Mouse (Mus musculus) ES-CJ7 (cell line): Measurements from ENCODE around the gene Alkbh4.

Source experiments
- DNase-seq: peaks from one replicate; pipeline ENCODE4 v3.0.0; 2011; ENCODE audit warnings: low read depth, low spot score

Alkbh4 gene

DNA sequence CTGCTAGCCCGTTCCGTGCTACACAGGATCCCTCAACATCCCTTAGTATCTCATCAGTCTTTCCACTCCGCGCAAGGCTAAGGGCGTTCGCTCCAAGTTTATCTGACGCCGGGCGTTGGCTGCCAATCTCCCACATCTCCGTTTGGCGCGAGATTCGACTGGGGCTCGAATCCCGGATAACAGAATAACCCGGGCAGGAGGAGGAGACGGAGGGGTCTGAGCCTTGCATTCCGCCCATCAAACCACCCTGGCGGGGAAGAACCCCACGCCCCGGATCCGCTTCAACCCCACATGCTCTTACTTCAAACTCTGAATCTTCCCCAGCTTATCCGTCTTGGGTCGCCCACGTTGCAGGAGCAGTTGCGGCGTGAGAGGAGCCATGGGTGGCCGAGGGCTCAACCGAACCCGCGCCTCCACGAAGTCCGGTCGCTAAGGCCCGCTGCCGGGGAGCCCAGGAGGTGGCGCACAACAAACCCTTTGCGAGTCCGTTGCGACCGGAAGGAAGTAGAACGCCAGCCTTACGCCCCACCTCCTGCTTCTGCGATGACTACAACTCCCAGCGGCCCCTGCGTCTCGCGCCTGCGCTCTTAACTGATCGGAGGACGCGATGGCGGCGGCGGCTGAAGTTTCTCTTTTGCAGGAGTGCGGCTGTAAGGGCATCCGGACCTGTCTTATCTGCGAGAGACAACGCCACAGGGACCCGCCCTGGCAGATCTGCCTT is at the start of gene Alkbh4, which contains the start of gene Lrwd1:
TSS of gene Alkbh4 (plus strand) at position 576 of the 721 bp plus-strand sequence.
TSS of gene Lrwd1 (minus strand) at position 504 of the 721 bp plus-strand sequence.
- peak; percentile 98 for DNase-seq

DNA sequence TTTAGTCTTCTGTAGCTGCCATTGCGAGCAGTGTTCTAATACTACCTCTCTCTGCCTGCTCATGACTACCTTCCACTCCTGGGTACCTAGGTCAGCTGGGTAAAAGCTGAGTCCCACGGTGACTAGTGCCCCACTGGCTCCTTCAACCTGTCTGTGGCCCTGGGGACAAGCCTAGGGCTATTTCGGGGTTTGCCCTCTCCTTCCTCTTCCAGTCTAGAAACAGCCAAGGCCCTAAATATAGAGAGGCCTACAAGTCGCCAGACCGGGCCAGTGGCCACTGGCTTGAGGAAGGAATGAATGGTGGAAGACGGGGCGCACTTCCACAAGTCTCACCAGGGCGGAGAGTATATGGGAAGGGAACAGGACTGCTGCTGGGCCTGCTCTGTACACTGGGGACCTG is 49.7 kb upstream of the Alkbh4 start:
- DNase-seq = no peak

DNA sequence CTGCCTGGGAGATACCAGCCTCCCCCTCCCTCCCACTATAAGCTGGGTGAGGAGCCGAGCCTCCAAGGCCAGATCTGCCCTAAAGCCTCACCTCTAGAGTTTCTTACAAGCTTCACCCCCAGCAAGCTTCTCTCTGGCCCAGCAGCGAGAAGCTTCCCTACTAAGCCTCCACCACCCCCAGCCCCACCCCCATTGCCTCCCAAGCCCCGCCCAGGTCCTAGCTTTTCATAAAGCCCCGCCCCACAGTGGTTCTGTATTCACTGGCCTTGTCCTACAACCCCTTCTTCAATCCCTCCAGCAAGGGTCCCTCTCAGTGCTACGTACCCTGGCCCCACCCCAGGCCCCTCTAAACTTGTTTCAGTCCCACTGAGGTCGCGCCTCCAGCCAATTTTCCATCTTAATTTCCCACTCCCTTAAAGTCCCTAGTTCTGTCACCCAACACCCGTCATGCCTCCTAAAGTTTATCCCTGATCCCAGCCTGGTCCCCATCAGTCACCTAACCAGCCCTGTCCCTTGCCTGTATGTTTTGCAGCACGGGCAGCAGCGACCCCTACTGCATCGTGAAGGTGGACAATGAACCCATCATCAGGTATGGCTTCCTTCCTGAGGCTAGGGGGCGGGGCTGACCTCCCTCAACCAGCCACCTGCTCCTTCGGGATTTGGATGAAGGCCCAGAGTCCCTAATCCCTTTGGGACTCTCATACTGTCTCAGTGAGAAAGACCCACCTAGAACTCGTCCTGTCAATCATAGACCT is 46.9 kb upstream of the Alkbh4 start:
- DNase-seq = peak; percentile 61

DNA sequence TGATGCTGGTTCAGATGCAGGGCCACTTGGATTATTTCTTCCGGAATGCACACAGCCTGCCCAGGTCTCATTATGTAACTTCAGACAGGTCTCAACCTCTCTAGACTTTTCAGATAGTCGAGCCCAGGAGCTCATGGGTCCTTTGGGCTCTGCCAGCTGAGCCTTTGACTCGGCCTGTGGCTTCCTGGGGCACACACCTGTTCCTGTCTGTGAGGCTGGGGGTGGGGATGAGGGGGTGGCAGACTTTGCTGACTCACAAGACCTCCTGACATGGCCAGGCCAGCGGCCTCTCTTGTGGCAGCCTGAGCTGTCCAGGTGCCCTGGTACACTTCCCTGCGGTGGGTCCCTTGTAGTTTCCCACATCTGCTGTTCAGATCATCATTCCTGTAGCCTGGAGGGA is 44.0 kb upstream of the Alkbh4 start:
- no peak for DNase-seq

DNA sequence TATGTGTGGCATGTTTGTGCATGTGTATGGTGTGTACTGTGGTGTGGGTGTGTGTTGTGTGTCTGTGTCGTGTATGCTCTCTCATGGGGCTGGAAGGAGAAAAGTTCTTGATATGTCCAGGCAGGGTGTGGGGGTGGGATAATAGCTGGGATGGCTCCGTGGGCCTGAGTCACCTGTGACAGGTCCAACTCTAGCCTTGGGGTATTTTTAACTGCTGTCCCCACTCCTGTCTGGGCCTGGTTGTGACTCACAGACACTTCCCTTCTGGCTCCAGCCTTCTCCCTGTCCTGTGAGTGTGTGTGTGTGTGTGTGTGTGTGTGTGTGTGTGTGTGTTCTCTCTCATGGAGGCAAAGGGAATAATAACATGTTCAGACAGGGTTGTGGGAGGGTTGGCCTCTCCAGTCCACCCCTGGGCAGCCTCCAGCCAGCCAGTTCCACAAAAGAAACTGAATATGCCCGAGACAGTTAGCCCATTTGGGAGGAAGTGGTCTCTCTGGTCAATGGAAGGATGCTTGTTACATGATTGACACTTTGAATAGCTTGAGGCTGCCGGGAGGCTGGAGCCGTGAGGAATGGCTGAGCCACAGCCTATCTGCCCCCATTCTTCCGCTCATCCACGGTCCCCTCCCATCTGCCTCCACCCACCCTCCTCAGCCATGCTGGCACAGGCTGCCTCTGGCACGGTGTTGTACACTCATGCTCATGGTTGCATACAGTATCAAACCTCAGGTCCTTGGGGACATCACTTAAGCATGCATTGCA is 41.5 kb upstream of the Alkbh4 start:
- no peak for DNase-seq

DNA sequence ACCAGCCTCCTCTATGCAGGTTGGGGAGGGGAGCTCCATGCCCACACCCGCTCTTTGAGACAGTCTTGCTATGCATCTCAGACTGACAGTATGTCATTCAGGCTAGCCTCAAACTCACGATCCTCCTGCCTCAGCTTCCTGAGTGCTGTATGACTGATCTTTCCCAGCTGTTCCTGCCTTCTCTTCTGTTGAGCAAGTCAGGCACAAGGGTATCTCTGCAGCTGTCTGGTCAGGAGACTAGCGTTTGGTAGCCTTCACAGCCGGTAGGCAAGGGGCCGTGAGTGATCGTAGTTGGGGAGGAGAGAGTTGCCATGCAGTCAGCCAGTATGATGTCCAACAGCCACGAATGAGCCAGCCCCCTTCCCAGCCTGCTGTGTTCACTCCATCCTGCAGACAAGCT is 40.9 kb upstream of the Alkbh4 start:
- DNase-seq = no peak

DNA sequence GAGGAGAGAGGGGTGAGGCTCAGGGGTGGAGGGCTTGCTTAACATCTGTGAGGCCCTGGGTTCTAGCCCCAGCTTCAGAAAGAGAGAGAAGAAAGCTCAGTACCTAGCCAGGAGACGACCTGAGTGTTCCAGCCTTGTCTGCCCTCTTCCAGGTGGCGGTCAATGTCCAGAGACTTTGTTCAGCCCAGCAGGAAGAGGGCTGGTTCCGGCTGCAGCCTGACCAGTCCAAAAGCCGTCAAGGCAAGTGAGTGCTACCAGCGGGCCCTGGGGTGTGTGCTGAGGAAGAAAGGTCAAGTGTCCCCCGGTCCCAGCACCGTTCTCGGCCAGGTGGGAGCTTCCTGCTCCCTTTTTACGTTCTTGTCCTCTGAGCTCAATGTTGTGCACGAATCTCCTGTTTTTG is 37.4 kb upstream of the Alkbh4 start:
- no peak for DNase-seq

DNA sequence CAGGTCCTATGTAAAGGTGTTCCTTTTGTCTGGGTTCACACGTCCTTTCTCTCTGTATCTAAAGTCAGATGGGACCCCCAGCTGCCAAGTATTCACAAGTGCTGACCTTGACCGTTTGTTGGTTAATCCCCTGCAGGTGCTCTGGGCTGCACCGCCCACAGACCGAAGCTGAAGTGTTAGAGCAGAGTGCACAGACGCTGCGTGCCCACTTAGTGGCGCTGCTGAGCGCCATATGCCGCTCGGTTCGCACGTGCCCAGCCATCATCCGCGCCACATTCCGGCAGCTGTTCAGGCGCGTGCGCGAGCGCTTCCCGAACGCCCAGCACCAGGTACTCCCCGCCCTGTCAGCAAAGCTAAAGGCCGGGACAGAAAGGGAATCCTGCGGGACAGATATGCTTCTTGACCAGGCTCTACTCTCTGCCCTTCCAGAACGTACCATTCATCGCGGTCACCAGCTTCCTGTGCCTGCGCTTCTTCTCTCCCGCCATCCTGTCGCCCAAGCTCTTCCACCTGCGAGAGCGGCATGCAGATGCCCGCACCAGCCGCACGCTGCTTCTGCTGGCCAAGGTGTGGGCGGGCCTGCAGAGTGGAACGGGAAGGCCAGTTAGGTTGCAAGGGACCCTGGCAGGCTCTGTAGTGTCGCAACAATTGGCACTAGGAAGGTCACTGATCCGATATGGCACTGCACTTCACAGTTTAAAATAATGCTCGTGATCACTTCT is 33.7 kb upstream of the Alkbh4 start:
- DNase-seq = peak; percentile 98

DNA sequence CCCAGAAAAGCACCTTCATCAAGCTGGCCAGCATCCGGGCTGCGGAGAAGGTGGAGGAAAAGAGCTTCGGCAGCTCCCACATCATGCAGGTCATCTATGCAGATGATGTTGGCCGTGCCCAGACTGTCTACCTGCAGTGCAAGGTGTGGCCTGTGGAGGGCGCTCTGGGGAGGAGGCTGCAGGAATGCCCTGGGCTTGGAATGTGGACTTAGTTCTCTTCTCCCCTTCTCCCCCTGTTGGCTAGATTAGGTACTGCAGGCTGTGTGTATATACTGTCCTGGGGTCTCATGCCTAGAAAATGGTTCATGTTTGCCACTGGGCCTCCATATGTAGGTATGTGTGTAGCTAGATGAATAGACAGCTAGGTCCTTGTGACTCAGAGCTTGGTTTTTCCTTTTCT is 31.4 kb upstream of the Alkbh4 start:
- DNase-seq = peak; percentile 93

DNA sequence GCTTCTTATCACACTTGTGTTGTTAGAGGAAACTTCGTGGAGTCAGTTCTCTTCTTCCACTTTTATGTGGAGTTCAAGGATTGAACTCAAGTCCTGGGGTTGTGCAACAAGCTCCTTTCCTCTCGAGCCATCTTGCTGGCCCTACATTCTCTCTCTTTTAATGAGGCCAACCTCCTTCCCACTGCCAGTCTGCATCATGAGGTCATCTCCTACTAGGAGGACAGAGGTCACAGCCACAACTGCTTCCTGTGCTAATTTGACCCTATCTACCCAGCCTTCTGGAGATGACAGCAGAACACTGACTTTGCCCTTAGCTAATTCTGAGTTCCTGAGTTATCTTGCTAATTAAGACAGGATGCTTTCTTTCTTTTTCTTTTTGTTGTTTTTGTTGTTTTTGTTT is 27.5 kb upstream of the Alkbh4 start:
- DNase-seq = no peak

DNA sequence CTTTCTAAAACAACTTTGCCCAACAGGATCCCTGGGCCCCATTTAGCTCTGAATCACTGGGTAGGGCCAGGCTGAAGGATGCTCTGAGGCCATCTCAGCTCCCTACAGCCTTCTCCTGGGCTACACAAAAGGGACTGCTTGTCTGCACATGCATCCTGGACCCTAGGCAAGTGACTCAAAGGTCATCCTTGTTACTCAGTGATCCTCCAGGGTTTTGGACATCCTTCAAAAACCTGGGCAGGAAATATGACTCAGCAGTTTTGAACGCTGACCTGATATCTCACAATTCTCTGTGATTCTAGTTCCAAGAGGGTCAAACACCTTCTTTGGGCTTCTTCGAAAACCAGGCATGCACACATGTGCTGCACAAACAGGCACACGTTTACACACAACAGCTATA is 26.9 kb upstream of the Alkbh4 start:
- no peak for DNase-seq

DNA sequence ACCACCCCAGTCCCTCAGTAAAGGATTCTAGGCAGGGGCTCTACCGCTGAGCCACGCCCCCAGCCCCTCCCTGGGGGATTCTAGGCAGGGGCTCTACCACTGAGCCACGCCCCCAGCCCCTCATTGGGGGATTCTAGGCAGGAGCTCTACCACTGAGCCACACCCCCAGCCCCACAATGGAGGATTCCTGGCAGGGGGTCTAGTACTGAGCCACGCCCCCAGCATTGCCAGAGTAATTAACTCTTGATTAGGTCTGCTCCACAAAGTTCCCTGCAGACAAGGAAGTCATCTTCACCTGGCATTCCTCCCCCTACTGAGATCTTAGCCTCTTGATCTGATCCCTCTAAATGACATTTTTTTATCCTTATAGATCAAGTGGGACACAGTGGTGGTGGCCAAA is 22.4 kb upstream of the Alkbh4 start:
- DNase-seq = peak; percentile 81

DNA sequence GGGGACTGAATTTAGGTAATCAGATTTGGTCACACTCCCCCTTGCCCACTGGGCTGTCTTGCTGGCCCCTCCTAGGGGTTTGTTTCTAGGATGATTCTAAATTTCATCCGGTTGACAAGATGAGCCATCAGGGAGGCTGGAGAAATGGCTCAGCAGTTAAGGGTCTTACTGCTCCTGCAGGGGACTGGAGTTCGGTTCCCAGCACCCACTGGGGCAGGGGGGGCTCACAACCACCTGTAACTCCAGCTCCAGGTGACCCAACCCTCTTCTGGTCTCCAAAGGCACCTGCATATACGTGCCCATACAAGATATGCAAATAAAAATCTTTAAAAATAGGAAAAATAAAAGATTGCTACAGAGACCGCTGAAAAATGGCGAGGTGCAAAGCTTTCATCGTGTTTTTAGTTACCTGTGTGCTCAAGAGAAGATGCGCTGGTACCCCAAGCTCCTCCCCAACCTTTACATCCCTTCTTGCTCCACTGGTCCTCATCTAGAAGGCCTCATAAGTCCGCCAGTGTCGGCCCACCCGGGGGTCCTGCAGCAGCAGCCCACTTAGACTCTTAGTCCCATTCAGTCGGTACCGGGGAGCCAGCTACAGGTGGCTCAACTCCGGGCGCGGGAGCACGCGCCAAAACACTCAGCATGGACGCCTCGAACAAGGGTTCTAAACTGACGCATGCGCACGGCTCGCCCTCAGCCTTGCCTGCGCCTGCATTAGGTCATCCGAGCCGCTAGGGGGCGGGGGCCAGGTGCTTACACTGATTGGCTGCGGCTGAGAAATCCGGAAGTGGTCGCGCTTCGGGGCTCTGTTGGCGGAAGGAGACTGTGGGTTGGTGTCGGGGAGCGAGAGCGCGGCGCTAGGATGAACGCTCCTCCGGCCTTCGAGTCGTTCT is 19.8 kb upstream of the Alkbh4 start, which contains the start of gene Polr2j:
TSS of gene Polr2j (plus strand) at position 741 of the 893 bp plus-strand sequence.
- peak; percentile 97 for DNase-seq

DNA sequence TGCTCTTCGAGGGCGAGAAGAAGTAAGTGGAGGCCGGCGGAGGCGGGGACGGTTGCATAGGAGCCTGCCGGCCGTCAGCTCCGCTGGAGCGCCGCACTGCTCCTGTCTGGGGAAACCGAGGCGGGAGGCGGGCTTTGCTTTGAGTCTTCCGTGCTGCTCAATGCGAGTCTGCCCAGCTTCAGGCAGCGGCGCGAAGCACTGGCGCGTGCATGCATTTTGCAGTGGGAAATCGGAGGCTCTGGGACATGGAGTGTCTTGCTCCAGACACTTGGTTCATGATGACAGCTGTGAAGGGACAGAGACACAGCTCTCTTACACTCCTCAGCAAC is 19.2 kb upstream of the Alkbh4 start:
- DNase-seq = no peak

DNA sequence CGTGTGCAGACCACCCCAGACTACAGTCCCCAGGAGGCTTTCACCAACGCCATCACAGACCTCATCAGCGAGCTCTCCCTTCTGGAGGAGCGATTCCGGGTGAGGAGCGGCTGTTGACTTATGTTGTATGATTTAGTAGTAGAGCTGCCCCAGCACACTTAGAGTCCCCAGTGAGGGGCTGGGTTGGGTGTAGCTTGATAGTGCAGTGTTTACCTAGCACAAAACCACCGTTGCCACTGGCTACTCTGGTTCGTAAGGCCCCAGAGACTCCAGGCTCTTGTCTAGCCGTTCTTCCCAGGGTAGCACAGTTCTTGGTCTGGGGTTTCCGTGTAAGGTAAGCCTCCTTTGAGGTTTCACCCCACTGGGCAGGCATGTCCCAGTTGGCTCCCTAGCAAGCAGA is 13.8 kb upstream of the Alkbh4 start:
- DNase-seq = no peak

DNA sequence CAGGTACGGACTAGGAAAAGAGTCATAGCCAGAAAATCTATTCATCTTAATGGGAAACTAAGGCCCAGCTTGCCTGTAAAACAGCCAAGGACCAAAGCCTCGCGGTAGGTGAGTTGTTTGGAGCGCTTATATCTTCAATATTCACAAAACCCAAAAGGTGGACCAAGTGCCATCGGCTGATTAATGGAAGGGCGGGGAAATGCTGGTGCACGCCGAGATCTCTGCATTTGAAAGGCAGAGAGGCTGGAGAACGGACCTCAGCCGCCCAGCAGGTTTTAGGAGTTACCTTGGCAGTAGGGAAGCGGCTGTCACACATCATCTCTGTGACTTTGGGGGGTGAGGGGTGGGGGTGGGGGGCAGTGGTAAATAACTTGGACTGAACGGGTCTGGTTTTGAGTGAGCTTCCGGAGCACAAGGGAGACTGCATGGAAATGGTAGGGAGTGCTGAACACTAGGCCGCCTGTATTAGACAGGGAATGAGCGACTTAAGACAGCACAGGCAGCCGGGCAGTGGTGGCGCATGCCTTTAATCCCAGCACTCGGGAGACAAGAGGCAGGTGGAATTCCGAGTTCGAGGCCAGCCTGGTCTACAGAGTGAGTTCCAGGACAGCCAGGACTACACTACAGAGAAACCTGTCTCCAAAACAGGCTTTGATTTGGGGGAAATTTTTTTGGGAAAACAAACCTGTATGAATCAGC is 495 bp downstream of the Alkbh4 start:
- DNase-seq = peak; percentile 45

DNA sequence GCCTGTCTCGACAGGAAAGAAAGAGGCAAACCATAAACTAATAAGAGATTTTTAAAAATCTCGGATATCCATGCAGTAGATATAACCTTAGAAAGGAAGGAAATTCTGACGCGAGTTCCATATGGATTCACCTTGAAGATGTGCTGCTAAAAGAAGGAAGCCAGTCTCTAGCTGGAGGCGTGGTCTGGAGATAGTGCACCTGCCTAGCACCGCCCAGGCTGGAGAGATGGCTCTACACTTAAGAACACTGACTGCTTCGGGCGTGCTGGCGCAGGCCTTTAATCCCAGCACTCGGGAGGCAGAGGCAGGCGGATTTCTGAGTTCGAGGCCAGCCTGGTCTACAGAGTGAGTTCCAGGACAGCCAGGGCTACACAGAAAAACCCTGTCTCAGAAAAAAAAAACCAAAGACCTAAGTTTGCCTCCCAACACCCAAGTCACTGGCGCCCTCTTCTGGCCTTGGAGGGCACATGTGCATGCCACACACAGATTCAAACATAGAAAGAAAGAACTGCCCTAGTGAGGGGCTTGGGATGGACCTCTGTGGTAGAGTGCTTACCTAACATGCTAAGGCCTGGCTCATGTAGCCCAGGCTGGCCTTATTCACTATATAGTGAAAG is 1.8 kb downstream of the Alkbh4 start:
- peak; percentile 75 for DNase-seq

DNA sequence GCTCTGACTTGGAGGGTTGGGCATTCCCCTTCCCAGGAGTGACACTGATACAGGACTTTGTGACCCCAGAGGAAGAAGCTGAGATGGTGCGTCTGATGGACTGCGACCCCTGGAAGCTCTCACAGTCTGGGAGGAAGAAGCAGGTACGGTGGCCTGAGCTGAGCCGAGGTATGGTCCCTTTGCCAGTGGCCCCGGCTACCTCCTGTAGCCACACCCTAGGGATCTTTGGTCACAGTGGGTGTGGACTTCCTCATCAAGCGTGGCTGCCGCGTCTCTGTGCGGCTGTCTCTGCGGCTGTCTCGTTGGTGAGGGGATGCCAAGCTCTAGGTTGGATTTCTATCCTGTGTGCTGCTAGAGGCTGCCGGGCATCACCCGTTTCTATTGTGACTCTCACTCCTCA is 3.4 kb downstream of the Alkbh4 start:
- no peak for DNase-seq

DNA sequence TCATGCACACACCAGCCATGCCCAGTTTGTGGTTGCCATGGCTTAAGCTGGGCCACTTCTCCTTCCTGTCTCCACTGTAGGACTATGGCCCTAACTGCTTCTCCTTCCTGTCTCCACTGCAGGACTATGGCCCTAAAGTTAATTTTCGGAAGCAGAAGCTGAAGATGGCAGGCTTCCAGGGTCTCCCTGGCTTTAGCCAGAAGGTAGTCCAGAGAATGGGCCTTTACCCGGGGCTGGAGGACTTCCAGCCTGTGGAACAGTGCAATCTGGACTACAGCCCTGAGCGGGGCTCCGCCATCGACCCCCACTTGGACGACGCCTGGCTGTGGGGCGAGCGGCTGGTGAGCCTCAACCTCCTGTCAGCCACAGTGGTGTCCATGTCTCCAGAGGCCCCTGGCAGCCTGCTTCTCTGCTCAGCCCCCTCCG is 4.1 kb downstream of the Alkbh4 start:
- no peak for DNase-seq

DNA sequence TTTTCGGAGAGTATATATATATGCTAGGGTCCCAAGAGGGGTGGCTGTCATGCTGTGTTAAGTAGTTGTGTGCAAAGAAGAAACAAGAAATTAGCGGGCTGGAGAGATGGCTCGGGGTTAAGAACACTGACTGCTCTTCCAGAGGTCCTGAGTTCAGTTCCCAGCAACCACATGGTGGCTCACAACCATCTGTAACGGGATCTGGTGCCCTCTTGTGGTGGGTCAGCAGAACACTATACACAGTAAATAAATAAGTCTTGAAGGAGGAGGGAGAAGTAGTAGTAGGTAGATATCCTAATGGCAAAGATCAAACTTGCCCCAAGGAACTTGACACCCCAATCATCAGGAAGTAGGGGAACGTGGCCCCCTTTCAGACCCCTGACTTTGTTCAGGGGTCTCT is 6.8 kb downstream of the Alkbh4 start:
- peak; percentile 58 for DNase-seq
